Mouse (Mus musculus) lung, embryonic 16.5 days (tissue): ENCODE measurements around the gene Fndc3b. TPM values are rescaled to one million over a fixed set of nuclear protein-coding genes. Genes with fewer than 3 reads are reported as not detected.

Experiments
- ATAC-seq: fragments of 200-750 bp; cut with Nextera tagmentation; 2 replicates; pipeline ENCODE4 v1.8.0; 2017; ENCODE audit warnings: low read depth, mild to moderate bottlenecking, moderate library complexity
- H3K27ac ChIP-seq: fragments of 300-500 bp; sonication (generic); 2 replicates; pipeline ENCODE4 v1.5.1; 2014; ENCODE audit warnings: mild to moderate bottlenecking, control low read depth, low read length
- H3K27me3 ChIP-seq: fragments of 300-500 bp; sonication (generic); 2 replicates; pipeline ENCODE4 v1.6.1; 2014; ENCODE audit warnings: low read depth, low read length, mixed read lengths; ENCODE audit not compliant: control insufficient read depth, insufficient read depth
- H3K36me3 ChIP-seq: fragments of 300-500 bp; sonication (generic); 2 replicates; pipeline ENCODE4 v1.6.1; 2014; ENCODE audit warnings: low read length; ENCODE audit not compliant: control insufficient read depth, insufficient read depth
- H3K4me1 ChIP-seq: fragments of 300-500 bp; sonication (generic); replicated peaks from 2 replicates; pipeline ENCODE4 v1.6.1; 2014; ENCODE audit warnings: low read length, mixed read lengths; ENCODE audit not compliant: control insufficient read depth, insufficient read depth
- H3K4me2 ChIP-seq: fragments of 300-500 bp; sonication (generic); 2 replicates; pipeline ENCODE4 v1.6.1; 2014; ENCODE audit warnings: low read depth, low read length, control low read depth
- H3K4me3 ChIP-seq: fragments of 300-500 bp; sonication (generic); 2 replicates; pipeline ENCODE4 v1.5.1; 2014; ENCODE audit warnings: mild to moderate bottlenecking, low read length, control low read depth
- H3K9ac ChIP-seq: fragments of 300-500 bp; sonication (generic); 2 replicates; pipeline ENCODE4 v1.6.1; 2014; ENCODE audit warnings: low read length, control low read depth
- H3K9me3 ChIP-seq: fragments of 300-500 bp; sonication (generic); 2 replicates; pipeline ENCODE4 v1.6.1; 2016; ENCODE audit warnings: low read length; ENCODE audit not compliant: control insufficient read depth
- WGBS: fragments of 180-500 bp; shearing (Covaris S2); extraction: QIAGEN DNeasy Blood & Tissue Kit; methylation state at CpG from one replicate; pipeline ENCODE4 v1.1.7; 2014; 5-methylcytosine and 5-hydroxymethylcytosine counted together
- polyA plus RNA-seq: library from polyadenylated mRNA; unstranded; fragments of >200 nt; fragmentation: Nextera tagmentation; extraction: Ambion mirVana; gene quantifications from 2 replicates; pipeline ENCODE4 v1.2.1, GENCODE M21; 2015

The Fndc3b gene
- polyA plus RNA-seq, 1 experiment from 2014 or later, result 36.3 TPM

- Histone ChIP-seq H3K4me1 (peaks cover 59% of the 10 kb centered on the region), H3K27ac (peak overlapping the region; percentile 25), H3K9ac (no peak overlapping the region), H3K4me3 (no peak overlapping the region), H3K27me3 (no peaks in the 10 kb centered on the region), H3K9me3 (no peaks in the 10 kb centered on the region), H3K4me2 (no peak overlapping the region), H3K36me3 (no peaks in the 10 kb centered on the region)
- ATAC-seq, result no peak
- 42% methylated on average over 13 of the region's 13 CpGs for WGBS
Measured at GRCm38 (mm10) chr3:27603905-27604620, 107.0 kb downstream of the Fndc3b start.

GRCm38 (mm10) chr3:27600645-27601044 lies 110.5 kb downstream of the Fndc3b start:
- H3K27me3 ChIP-seq, result no peaks in the 10 kb centered on the region
- WGBS, result 14% methylated on average over 7 of the region's 7 CpGs
- no peaks in the 10 kb centered on the region for H3K9me3 ChIP-seq
- H3K4me2 ChIP-seq, result peak overlapping the region; percentile 24; the same call in 1 of the 2 replicates
- peaks cover 40% of the 10 kb centered on the region for H3K4me1 ChIP-seq
- no peak overlapping the region for H3K4me3 ChIP-seq
- no peak overlapping the region for H3K9ac ChIP-seq
- peak; percentile 77 for ATAC-seq
- no peaks in the 10 kb centered on the region for H3K36me3 ChIP-seq
- H3K27ac ChIP-seq, result peak overlapping the region; percentile 39

GRCm38 (mm10) chr3:27600197-27600596 lies 110.9 kb downstream of the Fndc3b start:
- Histone ChIP-seq H3K9ac (no peak overlapping the region), H3K27me3 (no peaks in the 10 kb centered on the region), H3K4me1 (peaks cover 37% of the 10 kb centered on the region), H3K4me2 (peak overlapping the region; percentile 13; the same call in 1 of the 2 replicates), H3K4me3 (no peak overlapping the region), H3K27ac (peak overlapping the region; percentile 39), H3K36me3 (no peaks in the 10 kb centered on the region), H3K9me3 (no peaks in the 10 kb centered on the region)
- ATAC-seq, result peak; percentile 62
- 39% methylated on average over 4 of the region's 4 CpGs for WGBS

GRCm38 (mm10) chr3:27598437-27599382 lies 112.4 kb downstream of the Fndc3b start:
- Histone ChIP-seq H3K36me3 (no peaks in the 10 kb centered on the region), H3K27me3 (no peaks in the 10 kb centered on the region), H3K9ac (no peak overlapping the region), H3K4me3 (no peak overlapping the region), H3K4me1 (peaks cover 26% of the 10 kb centered on the region), H3K27ac (no peak overlapping the region), H3K9me3 (no peaks in the 10 kb centered on the region), H3K4me2 (no peak overlapping the region)
- 72% methylated on average over 11 of the region's 11 CpGs for WGBS
- ATAC-seq, result no peak

GRCm38 (mm10) chr3:27593485-27594138 lies 117.5 kb downstream of the Fndc3b start:
- ATAC-seq, result no peak
- Histone ChIP-seq H3K9me3 (no peaks in the 10 kb centered on the region), H3K9ac (no peak overlapping the region), H3K4me3 (no peak overlapping the region), H3K4me2 (no peak overlapping the region), H3K27ac (no peak overlapping the region), H3K27me3 (no peaks in the 10 kb centered on the region), H3K36me3 (no peaks in the 10 kb centered on the region), H3K4me1 (peaks cover 11% of the 10 kb centered on the region)
- WGBS, result 76% methylated on average over 7 of the region's 7 CpGs

GRCm38 (mm10) chr3:27592728-27593484 lies 118.2 kb downstream of the Fndc3b start:
- no peaks in the 10 kb centered on the region for H3K36me3 ChIP-seq
- no peak overlapping the region for H3K4me3 ChIP-seq
- no peak overlapping the region for H3K27ac ChIP-seq
- no peak overlapping the region for H3K4me2 ChIP-seq
- ATAC-seq, result no peak
- H3K9me3 ChIP-seq, result no peaks in the 10 kb centered on the region
- WGBS, result 81% methylated on average over 11 of the region's 11 CpGs
- H3K4me1 ChIP-seq, result peaks cover 15% of the 10 kb centered on the region
- no peak overlapping the region for H3K9ac ChIP-seq
- no peaks in the 10 kb centered on the region for H3K27me3 ChIP-seq

GRCm38 (mm10) chr3:27590823-27591222 lies 120.3 kb downstream of the Fndc3b start:
- peak; percentile 32; the same call in 1 of the 2 replicates for ATAC-seq
- no peaks in the 10 kb centered on the region for H3K27me3 ChIP-seq
- H3K4me3 ChIP-seq, result no peak overlapping the region
- no peak overlapping the region for H3K9ac ChIP-seq
- H3K36me3 ChIP-seq, result no peaks in the 10 kb centered on the region
- no peak overlapping the region for H3K27ac ChIP-seq
- H3K4me1 ChIP-seq, result peaks cover 20% of the 10 kb centered on the region
- 48% methylated on average over 11 of the region's 11 CpGs for WGBS
- no peak overlapping the region for H3K4me2 ChIP-seq
- H3K9me3 ChIP-seq, result no peaks in the 10 kb centered on the region

- WGBS, result 82% methylated on average over 3 of the region's 3 CpGs
- no peak for ATAC-seq
Measured at GRCm38 (mm10) chr3:27589305-27589704, 121.8 kb downstream of the Fndc3b start.

More at GRCm38 (mm10) chr3:27589305-27589704, 121.8 kb downstream of the Fndc3b start:
- H3K9me3 ChIP-seq, result no peaks in the 10 kb centered on the region
- H3K27ac ChIP-seq, result no peak overlapping the region
- peaks cover 30% of the 10 kb centered on the region for H3K4me1 ChIP-seq
- H3K4me2 ChIP-seq, result no peak overlapping the region
- H3K9ac ChIP-seq, result no peak overlapping the region
- H3K27me3 ChIP-seq, result no peaks in the 10 kb centered on the region
- no peak overlapping the region for H3K4me3 ChIP-seq
- no peaks in the 10 kb centered on the region for H3K36me3 ChIP-seq
